Mouse (Mus musculus) heart, postnatal 0 days (tissue): Measurements from ENCODE around the gene Txk. TPM values are rescaled to one million over a fixed set of nuclear protein-coding genes. Genes with fewer than 3 reads are reported as not detected.

Experiments
- ATAC-seq: fragments of 200-750 bp; cut with Nextera tagmentation; 2 replicates; pipeline ENCODE4 v1.8.0; 2017; ENCODE audit warnings: low read depth, moderate number of reproducible peaks, moderate library complexity; ENCODE audit not compliant: insufficient read depth
- DNase-seq: peaks from one replicate; pipeline ENCODE4 v3.0.0-alpha.2; 2016; ENCODE audit warnings: low spot score
- H3K27ac ChIP-seq: fragments of 300-500 bp; sonication (generic); 2 replicates; pipeline ENCODE4 v1.5.1; 2014; ENCODE audit warnings: low read depth, mild to moderate bottlenecking
- H3K27me3 ChIP-seq: fragments of 300-500 bp; sonication (generic); 2 replicates; pipeline ENCODE4 v1.6.1; 2014; ENCODE audit warnings: low read length, mixed read lengths; ENCODE audit not compliant: control insufficient read depth, insufficient read depth
- H3K36me3 ChIP-seq: fragments of 300-500 bp; sonication (generic); replicated peaks from 2 replicates; pipeline ENCODE4 v1.6.1; 2014; ENCODE audit warnings: low read length, mixed read lengths; ENCODE audit not compliant: control insufficient read depth, insufficient read depth
- H3K4me1 ChIP-seq: fragments of 300-500 bp; sonication (generic); 2 replicates; pipeline ENCODE4 v1.6.1; 2014; ENCODE audit warnings: antibody characterized with exemption; ENCODE audit not compliant: control insufficient read depth, insufficient read depth
- H3K4me2 ChIP-seq: fragments of 300-500 bp; sonication (generic); 2 replicates; pipeline ENCODE4 v1.6.1; 2014; ENCODE audit warnings: low read depth, mild to moderate bottlenecking, low read length, moderate library complexity
- H3K4me3 ChIP-seq: fragments of 300-500 bp; sonication (generic); 2 replicates; pipeline ENCODE4 v1.5.1; 2014; ENCODE audit warnings: low read depth, low read length
- H3K9ac ChIP-seq: fragments of 300-500 bp; sonication (generic); replicated peaks from 2 replicates; pipeline ENCODE4 v1.6.1; 2014; ENCODE audit warnings: low read depth, low read length, mixed read lengths
- H3K9me3 ChIP-seq: fragments of 300-500 bp; sonication (generic); replicated peaks from 2 replicates; pipeline ENCODE4 v1.6.1; 2016; ENCODE audit warnings: low read length; ENCODE audit not compliant: control insufficient read depth
- CTCF ChIP-seq: IDR thresholded peaks from 2 replicates; pipeline ENCODE4 v1.5.1; 2016; ENCODE audit warnings: antibody characterized with exemption, control low read depth, low read depth
- EP300 ChIP-seq: IDR thresholded peaks from 2 replicates; pipeline ENCODE4 v1.6.1; 2016; ENCODE audit warnings: antibody characterized with exemption, low read depth
- WGBS: fragments of 180-500 bp; shearing (Covaris S2); extraction: QIAGEN DNeasy Blood & Tissue Kit; methylation state at CpG from one replicate; pipeline ENCODE4 v1.1.7; 2014; 5-methylcytosine and 5-hydroxymethylcytosine counted together
- polyA plus RNA-seq: library from polyadenylated mRNA; unstranded; fragments of >200 nt; fragmentation: Nextera tagmentation; extraction: Ambion mirVana; gene quantifications from 2 replicates; pipeline ENCODE4 v1.2.1, GENCODE M21; 2015
- total RNA-seq: library from RNA; depleted of rRNA; stranded (reverse); fragments of >200 nt; gene quantifications from 2 replicates; pipeline ENCODE4 v1.2.3, GENCODE M21; 2014; ENCODE audit warnings: low replicate concordance

Gene Txk
- total and polyA plus RNA-seq, 2 experiments from 2014 or later = not detected

DNA sequence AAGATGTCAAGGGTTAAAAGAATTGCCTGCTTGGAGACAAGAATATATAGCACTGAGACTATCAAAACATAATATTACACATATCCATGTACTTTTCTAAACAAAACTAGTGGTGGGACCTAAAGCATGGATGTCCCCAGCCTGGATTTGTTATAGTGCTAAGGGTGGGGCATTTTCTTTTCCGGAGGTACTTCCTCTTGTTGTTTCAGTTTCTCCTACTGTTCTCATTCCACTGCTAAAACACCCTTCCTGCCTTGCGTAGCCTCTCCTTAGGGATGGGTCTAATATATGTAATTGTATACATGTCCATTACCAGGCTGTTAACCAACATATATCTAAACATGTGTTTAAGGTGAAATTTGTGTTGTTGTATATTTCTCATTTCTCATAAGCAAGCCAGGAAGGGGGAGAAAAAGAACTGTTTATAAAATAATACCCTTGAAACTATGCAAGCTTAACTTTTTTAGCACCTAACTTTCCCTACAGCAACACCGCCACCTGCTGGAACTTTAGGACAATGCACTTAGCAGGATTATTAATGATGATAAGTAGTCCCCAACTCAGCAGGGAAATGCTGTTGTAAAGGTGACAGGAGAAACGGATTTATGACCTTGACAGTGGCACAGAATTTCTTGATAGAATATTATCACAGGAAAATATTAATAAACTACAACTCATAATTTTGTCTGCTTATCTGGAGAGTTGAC is 41.9 kb downstream of the Txk start:
- DNase-seq (peak; percentile 71), ATAC-seq (peak; percentile 36; the same call in 1 of the 2 replicates)
- Histone ChIP-seq H3K36me3 (no peaks in the 10 kb centered on the region), H3K27ac (no peak overlapping the region), H3K4me1 (no peaks in the 10 kb centered on the region), H3K9me3 (no peaks in the 10 kb centered on the region), H3K27me3 (no peaks in the 10 kb centered on the region), H3K4me2 (no peak overlapping the region), H3K9ac (no peak overlapping the region), H3K4me3 (no peak overlapping the region)
- TF ChIP-seq EP300 (no peak), CTCF (peak; percentile 94)
- WGBS = 22% methylated on average over 4 of the region's 4 CpGs

DNA sequence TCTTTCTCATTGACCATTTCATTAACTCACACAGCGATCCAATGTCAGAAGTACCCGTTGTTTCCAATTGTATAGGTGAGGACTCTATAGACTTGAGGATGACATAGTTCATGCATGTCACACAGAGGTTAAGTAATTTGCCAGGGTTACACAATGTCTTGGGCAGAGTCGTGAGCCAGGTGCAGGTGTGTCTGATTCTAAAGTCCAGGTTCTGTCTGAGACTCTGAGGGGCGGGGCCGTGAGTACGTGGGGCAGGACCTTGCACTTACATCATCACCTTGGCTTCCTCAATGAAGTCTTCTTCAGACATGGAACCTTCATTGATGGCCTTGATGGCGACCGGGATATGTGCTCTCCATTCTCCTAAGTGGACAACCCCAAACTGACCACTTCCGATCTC is 42.6 kb downstream of the Txk start:
- no peak overlapping the region for H3K4me2 ChIP-seq
- H3K36me3 ChIP-seq = no peaks in the 10 kb centered on the region
- no peak for ATAC-seq
- no peaks in the 10 kb centered on the region for H3K4me1 ChIP-seq
- 87% methylated on average over 9 of the region's 9 CpGs for WGBS
- H3K9me3 ChIP-seq = no peaks in the 10 kb centered on the region; the same call in 1 of the 2 replicates
- H3K27ac ChIP-seq = no peak overlapping the region
- H3K27me3 ChIP-seq = no peaks in the 10 kb centered on the region
- H3K4me3 ChIP-seq = no peak overlapping the region
- H3K9ac ChIP-seq = no peak overlapping the region
- TF ChIP-seq CTCF (no peak), EP300 (no peak)
- no peak for DNase-seq

DNA sequence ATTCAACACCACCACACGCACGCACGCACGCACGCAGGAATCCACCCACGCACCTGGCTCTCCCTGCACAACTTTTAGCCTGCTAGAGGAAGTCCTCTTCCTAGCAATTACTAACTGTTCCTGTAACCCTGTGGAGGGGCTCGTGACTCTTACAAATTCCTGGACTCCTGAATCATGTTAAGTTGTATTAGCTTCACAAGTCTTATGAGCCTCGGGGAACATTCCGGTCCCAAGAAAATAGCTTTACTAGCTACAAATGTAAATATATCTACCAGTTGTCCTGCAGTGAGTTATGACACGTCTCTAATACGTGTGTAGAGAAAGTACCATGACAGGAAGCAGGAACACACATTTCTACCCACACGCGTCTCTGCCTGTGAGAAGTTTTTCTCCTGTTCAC is 43.1 kb downstream of the Txk start:
- no peak overlapping the region for H3K4me3 ChIP-seq
- no peak for TF ChIP-seq EP300
- no peak for TF ChIP-seq CTCF

DNA sequence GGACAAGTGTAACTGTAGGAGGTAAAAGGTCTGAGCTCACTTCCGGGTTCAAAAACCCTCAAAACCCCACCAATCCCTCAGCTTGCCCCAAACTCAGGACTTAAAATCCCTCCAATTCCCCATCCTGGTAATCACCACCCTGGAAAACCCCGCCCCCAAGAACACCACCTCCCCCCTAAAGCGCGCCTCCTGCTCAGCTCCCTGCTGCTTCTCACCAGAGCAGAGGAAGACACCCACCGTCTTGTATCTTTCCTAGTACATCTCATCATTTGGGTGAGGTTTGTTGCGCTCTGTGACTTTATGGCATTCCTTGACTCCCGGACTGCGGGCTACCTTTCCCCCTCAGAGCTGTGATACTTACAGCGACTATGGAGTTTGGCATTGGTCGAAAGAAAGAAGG is 45.9 kb downstream of the Txk start:
- WGBS = 60% methylated on average over 10 of the region's 10 CpGs
- H3K4me3 ChIP-seq = no peak overlapping the region
- ATAC-seq (no peak), DNase-seq (no peak)
- no peaks in the 10 kb centered on the region for H3K36me3 ChIP-seq
- no peaks in the 10 kb centered on the region for H3K27me3 ChIP-seq
- TF ChIP-seq EP300 (no peak), CTCF (no peak)
- no peak overlapping the region for H3K27ac ChIP-seq
- no peak overlapping the region for H3K9ac ChIP-seq
- H3K4me1 ChIP-seq = no peaks in the 10 kb centered on the region
- no peaks in the 10 kb centered on the region; the same call in 1 of the 2 replicates for H3K9me3 ChIP-seq
- no peak overlapping the region for H3K4me2 ChIP-seq

More for the DNA sequence above, 43.1 kb downstream of the Txk start:
- H3K4me1 ChIP-seq = no peaks in the 10 kb centered on the region
- H3K9ac ChIP-seq = no peak overlapping the region
- DNase-seq (no peak), ATAC-seq (no peak)
- H3K9me3 ChIP-seq = no peaks in the 10 kb centered on the region; the same call in 1 of the 2 replicates
- H3K4me2 ChIP-seq = no peak overlapping the region
- H3K27me3 ChIP-seq = no peaks in the 10 kb centered on the region
- WGBS = 79% methylated on average over 13 of the region's 13 CpGs
- no peak overlapping the region for H3K27ac ChIP-seq
- H3K36me3 ChIP-seq = no peaks in the 10 kb centered on the region

DNA sequence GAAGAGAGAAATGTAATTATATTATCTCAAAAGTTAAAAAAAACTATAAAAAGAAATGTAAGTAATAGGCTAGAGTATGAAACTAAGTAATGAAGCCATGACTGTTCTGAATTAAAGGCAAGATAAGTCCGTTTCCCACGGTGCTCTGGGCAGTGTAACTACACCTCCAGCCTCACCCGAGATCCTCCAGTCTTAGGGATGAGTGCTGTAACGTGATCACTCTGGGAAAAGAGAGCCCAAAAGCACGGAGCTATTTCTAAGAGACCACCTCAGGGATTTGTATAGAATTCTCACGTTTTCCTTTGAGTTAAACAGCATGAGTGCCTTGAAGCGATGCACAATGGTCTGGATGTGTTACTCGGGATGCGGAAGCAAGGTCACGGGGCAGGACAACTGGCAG is 46.5 kb downstream of the Txk start:
- no peak overlapping the region for H3K4me2 ChIP-seq
- no peak overlapping the region for H3K27ac ChIP-seq
- no peaks in the 10 kb centered on the region for H3K27me3 ChIP-seq
- no peaks in the 10 kb centered on the region for H3K36me3 ChIP-seq
- H3K4me1 ChIP-seq = no peaks in the 10 kb centered on the region
- WGBS = 57% methylated on average over 10 of the region's 10 CpGs
- no peak for TF ChIP-seq EP300
- TF ChIP-seq CTCF = no peak
- peaks cover 2% of the 10 kb centered on the region; the same call in 1 of the 2 replicates for H3K9me3 ChIP-seq
- no peak overlapping the region for H3K4me3 ChIP-seq
- ATAC-seq (no peak), DNase-seq (no peak)
- no peak overlapping the region for H3K9ac ChIP-seq

DNA sequence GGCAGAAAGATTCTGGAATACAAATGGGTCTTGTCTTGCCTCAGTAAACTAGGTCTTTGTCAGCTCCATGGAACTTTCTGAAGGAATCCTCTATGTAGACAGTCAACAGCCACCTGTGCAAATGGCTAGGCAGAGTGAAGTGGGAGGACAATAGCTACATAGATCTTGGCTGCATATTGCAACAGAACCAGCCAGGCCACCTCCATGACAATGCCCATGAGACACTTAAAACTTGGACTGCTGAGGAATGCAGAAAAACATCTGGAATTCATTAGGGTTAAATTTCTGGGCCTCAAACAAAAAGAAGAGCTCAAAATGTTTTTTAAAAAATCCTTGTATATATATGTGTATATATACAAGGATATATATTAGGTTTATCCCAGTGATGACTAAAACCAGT is 50.4 kb downstream of the Txk start:
- ATAC-seq (no peak), DNase-seq (no peak)
- no peaks in the 10 kb centered on the region for H3K4me1 ChIP-seq
- peaks cover 2% of the 10 kb centered on the region; the same call in 1 of the 2 replicates for H3K9me3 ChIP-seq
- no peak for TF ChIP-seq EP300
- TF ChIP-seq CTCF = no peak
- no peak overlapping the region for H3K27ac ChIP-seq
- no peaks in the 10 kb centered on the region for H3K36me3 ChIP-seq
- no peak overlapping the region for H3K4me3 ChIP-seq
- H3K9ac ChIP-seq = no peak overlapping the region
- H3K27me3 ChIP-seq = no peaks in the 10 kb centered on the region
- no peak overlapping the region for H3K4me2 ChIP-seq
